ENCODE assay signal across 13 mouse cellular contexts in the genomic region with DNA sequence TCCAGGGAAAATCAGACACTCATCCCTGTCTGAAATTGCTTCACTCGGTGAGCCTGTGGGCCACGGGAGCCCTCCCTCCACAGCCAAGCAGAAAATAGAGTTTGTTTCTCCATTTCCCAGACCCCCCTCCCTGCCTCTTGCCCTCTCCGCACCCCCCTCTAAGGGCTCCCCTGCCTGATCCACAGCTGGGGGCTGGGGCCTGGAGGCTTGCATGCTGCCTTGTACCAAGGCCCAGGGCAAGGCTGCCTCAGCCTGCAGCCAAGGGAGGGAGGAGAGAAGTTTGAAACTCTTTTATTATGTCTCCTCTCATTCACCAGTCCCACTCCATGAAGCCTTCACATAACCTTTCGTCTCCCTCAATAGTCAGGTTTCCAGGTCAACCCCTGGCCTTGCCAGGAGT.
DNase-seq lines count a peak whose midpoint lies in the region; ATAC-seq lines count a peak whose summit lies in the region.
"Had no signal": no experiment of that assay in that cellular context is flagged by ENCODE, and none has a peak within 500 bp of the region (broad histone marks: within the 10 kb centered on the region; RNA-seq: fewer than 3 reads in every experiment).

No protein-coding gene starts in this region.

- H3K9ac ChIP-seq in heart, embryonic 16.5 days (ENCODE audit: low read length) = peak overlapping the region; percentile 55
- no peak overlapping the region for H3K9ac ChIP-seq in hindbrain, embryonic 12.5 days
- no peak overlapping the region for H3K9ac ChIP-seq in limb, embryonic 12.5 days (replicated peaks)
- no peak overlapping the region for H3K9ac ChIP-seq in neural tube, embryonic 14.5 days (replicated peaks; ENCODE audit: low read depth, low read length)
- H3K9ac ChIP-seq: lung, embryonic 15.5 days had no signal

- H3K4me3 ChIP-seq in heart, embryonic 16.5 days (ENCODE audit: low read length) = no peak overlapping the region
- H3K4me3 ChIP-seq in hindbrain, embryonic 12.5 days = no peak overlapping the region
- no peak overlapping the region for H3K4me3 ChIP-seq in limb, embryonic 12.5 days (replicated peaks)
- no peak overlapping the region for H3K4me3 ChIP-seq in neural tube, embryonic 14.5 days (ENCODE audit: low read depth, low read length)
- H3K4me3 ChIP-seq: lung, embryonic 15.5 days had no signal

- H3K27me3 ChIP-seq in heart, embryonic 16.5 days (ENCODE audit: control insufficient read depth, insufficient read depth, low read length) = no peaks in the 10 kb centered on the region
- H3K27me3 ChIP-seq in hindbrain, embryonic 12.5 days = no peaks in the 10 kb centered on the region
- H3K27me3 ChIP-seq in limb, embryonic 12.5 days = no peaks in the 10 kb centered on the region
- no peaks in the 10 kb centered on the region for H3K27me3 ChIP-seq in neural tube, embryonic 14.5 days (ENCODE audit: control insufficient read depth, insufficient read depth, low read length)
- H3K27me3 ChIP-seq: lung, embryonic 15.5 days had no signal

- H3K27ac ChIP-seq in heart, embryonic 16.5 days (ENCODE audit: low read length) = no peak overlapping the region
- peak overlapping the region; percentile 48 for H3K27ac ChIP-seq in hindbrain, embryonic 12.5 days
- peak overlapping the region; percentile 74 for H3K27ac ChIP-seq in limb, embryonic 12.5 days
- H3K27ac ChIP-seq in neural tube, embryonic 14.5 days (ENCODE audit: low read depth, low read length) = peak overlapping the region; percentile 34; the same call in 1 of the 2 replicates
- H3K27ac ChIP-seq: lung, embryonic 15.5 days had no signal

- H3K4me1 ChIP-seq in heart, embryonic 16.5 days (ENCODE audit: control insufficient read depth, insufficient read depth, low read length) = peaks cover 13% of the 10 kb centered on the region
- H3K4me1 ChIP-seq in hindbrain, embryonic 12.5 days = peaks cover 41% of the 10 kb centered on the region
- peaks cover 38% of the 10 kb centered on the region for H3K4me1 ChIP-seq in limb, embryonic 12.5 days (replicated peaks)
- H3K4me1 ChIP-seq in neural tube, embryonic 14.5 days (ENCODE audit: control insufficient read depth, insufficient read depth, low read length) = peaks cover 8% of the 10 kb centered on the region; the same call in 1 of the 2 replicates

- 55% methylated on average over 4 of the region's 4 CpGs for WGBS in heart, embryonic 16.5 days
- WGBS in hindbrain, embryonic 12.5 days = 57% methylated on average over 4 of the region's 4 CpGs
- 63% methylated on average over 4 of the region's 4 CpGs for WGBS in limb, embryonic 12.5 days
- WGBS in neural tube, embryonic 14.5 days = 56% methylated on average over 4 of the region's 4 CpGs

- no peak for DNase-seq in heart, adult 11 months
- no peak for DNase-seq in frontal cortex, postnatal 10 days (ENCODE audit: low spot score in 2 of 2)
- no peak for DNase-seq in lung, postnatal 10 days
- DNase-seq: cerebellum, adult 11 months; gastrocnemius, postnatal 14 days; thymus, postnatal 4 days had no signal

- ATAC-seq in heart, embryonic 16.5 days (replicated peaks; ENCODE audit: extremely low read depth, insufficient read depth, low FRiP score) = no peak
- no peak for ATAC-seq in hindbrain, embryonic 12.5 days (ENCODE audit: low FRiP score)
- no peak for ATAC-seq in limb, embryonic 12.5 days (ENCODE audit: insufficient number of reproducible peaks, insufficient read depth, low FRiP score, low TSS enrichment, low read depth)
- ATAC-seq in neural tube, embryonic 14.5 days (ENCODE audit: low read depth) = no peak
- ATAC-seq: activated CD4-positive, CD25-positive, alpha-beta regulatory T cell, adult 4 months; CD4-positive, CD25-positive, alpha-beta regulatory T cell, adult 4 months had no signal

- H3K4me2 ChIP-seq in heart, embryonic 16.5 days (ENCODE audit: low read depth, low read length) = no peak overlapping the region
- no peak overlapping the region for H3K4me2 ChIP-seq in hindbrain, embryonic 12.5 days (replicated peaks)
- H3K4me2 ChIP-seq in limb, embryonic 12.5 days = no peak overlapping the region
- no peak overlapping the region for H3K4me2 ChIP-seq in neural tube, embryonic 14.5 days (ENCODE audit: low read depth, low read length)
- H3K4me2 ChIP-seq: lung, embryonic 15.5 days had no signal

- no peaks in the 10 kb centered on the region for H3K36me3 ChIP-seq in heart, embryonic 16.5 days (ENCODE audit: control insufficient read depth, insufficient read depth)
- 0 out of 2 replicates have a peak, but pooled peaks cover 3% of the 10 kb centered on the region for H3K36me3 ChIP-seq in hindbrain, embryonic 12.5 days
- peaks cover 7% of the 10 kb centered on the region for H3K36me3 ChIP-seq in limb, embryonic 12.5 days
- H3K36me3 ChIP-seq in neural tube, embryonic 14.5 days (ENCODE audit: control insufficient read depth, insufficient read depth, low read length) = no peaks in the 10 kb centered on the region
- H3K36me3 ChIP-seq: lung, embryonic 15.5 days had no signal

- no peaks in the 10 kb centered on the region for H3K9me3 ChIP-seq in heart, embryonic 16.5 days (replicated peaks; ENCODE audit: control insufficient read depth, low read length)
- no peaks in the 10 kb centered on the region for H3K9me3 ChIP-seq in hindbrain, embryonic 12.5 days (replicated peaks)
- no peaks in the 10 kb centered on the region for H3K9me3 ChIP-seq in limb, embryonic 12.5 days
- H3K9me3 ChIP-seq in neural tube, embryonic 14.5 days (ENCODE audit: control insufficient read depth, low read length) = no peaks in the 10 kb centered on the region
- H3K9me3 ChIP-seq: lung, embryonic 15.5 days had no signal
